Mouse (Mus musculus): ENCODE results near the gene Papola. TPM values are rescaled to one million over a fixed set of nuclear protein-coding genes. Genes with fewer than 3 reads are reported as not detected.
"Not testable (repeated sequence)": the region's sequence is repeated elsewhere in the genome, so short reads cannot be mapped to it uniquely, and the experiment has no call there.

The Papola gene
- polyA plus RNA-seq, 1 experiment from 2014 or later = 136 TPM

- Histone ChIP-seq H3K4me3 (ENCODE audit: low read depth, low read length) (no peak overlapping the region), H3K4me1 (ENCODE audit: control insufficient read depth, insufficient read depth, low read length) (no peaks in the 10 kb centered on the region), H3K27ac (ENCODE audit: low read depth, low read length) (no peak overlapping the region), H3K36me3 (ENCODE audit: control insufficient read depth, insufficient read depth, low read length) (peaks cover 23% of the 10 kb centered on the region), H3K4me2 (no peak overlapping the region), H3K9ac (ENCODE audit: low read depth, low read length) (no peak overlapping the region), H3K9me3 (replicated peaks; ENCODE audit: control insufficient read depth, low read length) (no peaks in the 10 kb centered on the region), H3K27me3 (ENCODE audit: control insufficient read depth, insufficient read depth, low read length) (no peaks in the 10 kb centered on the region)
- 82% methylated on average over 4 of the region's 4 CpGs for WGBS (ENCODE audit: insufficient replicate concordance)
- ATAC-seq (replicated peaks; ENCODE audit: insufficient number of reproducible peaks, low FRiP score, low TSS enrichment) = no peak
These were observed 54.6 kb downstream of the Papola start for GRCm38 (mm10) chr12:105839096-105839495.

GRCm38 (mm10) chr12:105840545-105840944 is 56.1 kb downstream of the Papola start:
- peaks cover 21% of the 10 kb centered on the region for H3K36me3 ChIP-seq (ENCODE audit: control insufficient read depth, insufficient read depth, low read length)
- H3K4me1 ChIP-seq (ENCODE audit: control insufficient read depth, insufficient read depth, low read length); H3K4me2 ChIP-seq; H3K9ac ChIP-seq (ENCODE audit: low read depth, low read length); H3K27me3 ChIP-seq (ENCODE audit: control insufficient read depth, insufficient read depth, low read length); H3K9me3 ChIP-seq (replicated peaks; ENCODE audit: control insufficient read depth, low read length); ATAC-seq (replicated peaks; ENCODE audit: insufficient number of reproducible peaks, low FRiP score, low TSS enrichment); H3K27ac ChIP-seq (ENCODE audit: low read depth, low read length); H3K4me3 ChIP-seq (ENCODE audit: low read depth, low read length): not testable (repeated sequence)
- WGBS (ENCODE audit: insufficient replicate concordance) = 88% methylated on average over 8 of the region's 8 CpGs

- Histone ChIP-seq H3K4me1 (ENCODE audit: control insufficient read depth, insufficient read depth, low read length) (no peaks in the 10 kb centered on the region), H3K9ac (ENCODE audit: low read depth, low read length) (no peak overlapping the region), H3K4me3 (ENCODE audit: low read depth, low read length) (no peak overlapping the region), H3K27me3 (ENCODE audit: control insufficient read depth, insufficient read depth, low read length) (no peaks in the 10 kb centered on the region), H3K27ac (ENCODE audit: low read depth, low read length) (no peak overlapping the region), H3K9me3 (replicated peaks; ENCODE audit: control insufficient read depth, low read length) (no peaks in the 10 kb centered on the region), H3K36me3 (ENCODE audit: control insufficient read depth, insufficient read depth, low read length) (peaks cover 13% of the 10 kb centered on the region), H3K4me2 (no peak overlapping the region)
- 69% methylated on average over 12 of the region's 12 CpGs for WGBS (ENCODE audit: insufficient replicate concordance)
- ATAC-seq (replicated peaks; ENCODE audit: insufficient number of reproducible peaks, low FRiP score, low TSS enrichment) = no peak
These were observed 58.9 kb downstream of the Papola start for GRCm38 (mm10) chr12:105843243-105844005.

- Histone ChIP-seq H3K36me3 (ENCODE audit: control insufficient read depth, insufficient read depth, low read length) (peaks cover 13% of the 10 kb centered on the region), H3K27me3 (ENCODE audit: control insufficient read depth, insufficient read depth, low read length) (no peaks in the 10 kb centered on the region), H3K4me2 (no peak overlapping the region), H3K4me3 (ENCODE audit: low read depth, low read length) (no peak overlapping the region), H3K4me1 (ENCODE audit: control insufficient read depth, insufficient read depth, low read length) (no peaks in the 10 kb centered on the region), H3K9ac (ENCODE audit: low read depth, low read length) (no peak overlapping the region), H3K9me3 (replicated peaks; ENCODE audit: control insufficient read depth, low read length) (no peaks in the 10 kb centered on the region), H3K27ac (ENCODE audit: low read depth, low read length) (no peak overlapping the region)
- no peak for ATAC-seq (replicated peaks; ENCODE audit: insufficient number of reproducible peaks, low FRiP score, low TSS enrichment)
- WGBS (ENCODE audit: insufficient replicate concordance) = 90% methylated on average over 4 of the region's 4 CpGs
These were observed 59.9 kb downstream of the Papola start for GRCm38 (mm10) chr12:105844406-105844805.

GRCm38 (mm10) chr12:105849102-105849501 is 64.6 kb downstream of the Papola start:
- H3K36me3 ChIP-seq (ENCODE audit: control insufficient read depth, insufficient read depth, low read length) = no peaks in the 10 kb centered on the region
- H3K9ac ChIP-seq (ENCODE audit: low read depth, low read length) = no peak overlapping the region
- WGBS (ENCODE audit: insufficient replicate concordance) = 45% methylated on average over 8 of the region's 8 CpGs
- H3K4me3 ChIP-seq (ENCODE audit: low read depth, low read length) = no peak overlapping the region
- H3K27ac ChIP-seq (ENCODE audit: low read depth, low read length) = no peak overlapping the region
- H3K9me3 ChIP-seq (replicated peaks; ENCODE audit: control insufficient read depth, low read length) = no peaks in the 10 kb centered on the region
- ATAC-seq (replicated peaks; ENCODE audit: insufficient number of reproducible peaks, low FRiP score, low TSS enrichment) = peak; percentile 33; the same call in 1 of the 2 replicates
- no peaks in the 10 kb centered on the region for H3K4me1 ChIP-seq (ENCODE audit: control insufficient read depth, insufficient read depth, low read length)
- no peaks in the 10 kb centered on the region; the same call in 1 of the 2 replicates for H3K27me3 ChIP-seq (ENCODE audit: control insufficient read depth, insufficient read depth, low read length)
- no peak overlapping the region for H3K4me2 ChIP-seq

- Histone ChIP-seq H3K27me3 (ENCODE audit: control insufficient read depth, insufficient read depth, low read length) (no peaks in the 10 kb centered on the region; the same call in 1 of the 2 replicates), H3K9ac (ENCODE audit: low read depth, low read length) (no peak overlapping the region), H3K4me3 (ENCODE audit: low read depth, low read length) (no peak overlapping the region), H3K9me3 (replicated peaks; ENCODE audit: control insufficient read depth, low read length) (no peaks in the 10 kb centered on the region), H3K27ac (ENCODE audit: low read depth, low read length) (no peak overlapping the region), H3K4me1 (ENCODE audit: control insufficient read depth, insufficient read depth, low read length) (no peaks in the 10 kb centered on the region), H3K4me2 (no peak overlapping the region), H3K36me3 (ENCODE audit: control insufficient read depth, insufficient read depth, low read length) (no peaks in the 10 kb centered on the region)
- no peak for ATAC-seq (replicated peaks; ENCODE audit: insufficient number of reproducible peaks, low FRiP score, low TSS enrichment)
- 82% methylated on average over 9 of the region's 9 CpGs for WGBS (ENCODE audit: insufficient replicate concordance)
These were observed 66.2 kb downstream of the Papola start for GRCm38 (mm10) chr12:105850675-105851074.

GRCm38 (mm10) chr12:105852798-105853197 is 68.3 kb downstream of the Papola start:
- Histone ChIP-seq H3K27me3 (ENCODE audit: control insufficient read depth, insufficient read depth, low read length) (no peaks in the 10 kb centered on the region; the same call in 1 of the 2 replicates), H3K4me2 (no peak overlapping the region), H3K9me3 (replicated peaks; ENCODE audit: control insufficient read depth, low read length) (no peaks in the 10 kb centered on the region), H3K36me3 (ENCODE audit: control insufficient read depth, insufficient read depth, low read length) (no peaks in the 10 kb centered on the region), H3K9ac (ENCODE audit: low read depth, low read length) (no peak overlapping the region), H3K4me1 (ENCODE audit: control insufficient read depth, insufficient read depth, low read length) (no peaks in the 10 kb centered on the region), H3K27ac (ENCODE audit: low read depth, low read length) (no peak overlapping the region), H3K4me3 (ENCODE audit: low read depth, low read length) (no peak overlapping the region)
- ATAC-seq (replicated peaks; ENCODE audit: insufficient number of reproducible peaks, low FRiP score, low TSS enrichment) = no peak
- 57% methylated on average over 7 of the region's 7 CpGs for WGBS (ENCODE audit: insufficient replicate concordance)

- Histone ChIP-seq H3K27ac (ENCODE audit: low read depth, low read length) (no peak overlapping the region), H3K9ac (ENCODE audit: low read depth, low read length) (no peak overlapping the region), H3K4me1 (ENCODE audit: control insufficient read depth, insufficient read depth, low read length) (no peaks in the 10 kb centered on the region), H3K36me3 (ENCODE audit: control insufficient read depth, insufficient read depth, low read length) (no peaks in the 10 kb centered on the region), H3K4me2 (no peak overlapping the region), H3K27me3 (ENCODE audit: control insufficient read depth, insufficient read depth, low read length) (no peaks in the 10 kb centered on the region; the same call in 1 of the 2 replicates), H3K4me3 (ENCODE audit: low read depth, low read length) (no peak overlapping the region), H3K9me3 (replicated peaks; ENCODE audit: control insufficient read depth, low read length) (no peaks in the 10 kb centered on the region)
- no peak for ATAC-seq (replicated peaks; ENCODE audit: insufficient number of reproducible peaks, low FRiP score, low TSS enrichment)
- WGBS (ENCODE audit: insufficient replicate concordance) = 35% methylated on average over 6 of the region's 6 CpGs
These were observed 70.1 kb downstream of the Papola start for GRCm38 (mm10) chr12:105854639-105855038.

Data from heart, embryonic 11.5 days (tissue).